Mouse (Mus musculus) C2C12 (cell line): ENCODE results near the gene Sp7. TPM values are rescaled to one million over a fixed set of nuclear protein-coding genes. Genes with fewer than 3 reads are reported as not detected.
A peak's percentile ranks its signal among the peaks of the same experiment; 100 is the strongest.
"Not testable (repeated sequence)": the region's sequence is repeated elsewhere in the genome, so short reads cannot be mapped to it uniquely, and the experiment has no call there.

Experiments
- H3K27me3 ChIP-seq: one replicate; pipeline ENCODE4 v1.6.1; 2011; ENCODE audit not compliant: control insufficient read depth, insufficient read depth, insufficient read length
- H3K36me3 ChIP-seq: one replicate; pipeline ENCODE4 v1.6.1; 2011; ENCODE audit not compliant: control insufficient read depth, insufficient read depth
- H3K4me3 ChIP-seq: one replicate; pipeline ENCODE4 v1.5.1; 2011; ENCODE audit warnings: mild to moderate bottlenecking, control low read depth; ENCODE audit not compliant: poor library complexity, insufficient read depth, severe bottlenecking
- H3K79me2 ChIP-seq: one replicate; pipeline ENCODE4 v1.6.1; 2011; ENCODE audit not compliant: control insufficient read depth, insufficient read depth
- H3K79me3 ChIP-seq: one replicate; pipeline ENCODE4 v1.6.1; 2011; ENCODE audit warnings: low read depth, control low read depth
- H3ac ChIP-seq: one replicate; pipeline ENCODE3; 2011; ENCODE audit warnings: low read depth; ENCODE audit not compliant: control insufficient read depth, insufficient read length
- CEBPB ChIP-seq: IDR thresholded peaks from one replicate; pipeline ENCODE4 v1.6.1; 2011; ENCODE audit warnings: low read depth, mild to moderate bottlenecking, control low read depth, moderate library complexity
- CTCF ChIP-seq: IDR thresholded peaks from one replicate; pipeline ENCODE4 v1.5.1; 2011; ENCODE audit not compliant: control insufficient read depth, insufficient read depth, insufficient read length
- FOSL1 ChIP-seq: IDR thresholded peaks from one replicate; pipeline ENCODE4 v1.8.0; 2011; ENCODE audit warnings: mild to moderate bottlenecking, low read length; ENCODE audit not compliant: poor library complexity, insufficient read depth, severe bottlenecking
- MAX ChIP-seq: IDR thresholded peaks from one replicate; pipeline ENCODE4 v1.6.1; 2011; ENCODE audit warnings: mild to moderate bottlenecking, control low read depth
- MYOD1 ChIP-seq: IDR thresholded peaks from one replicate; pipeline ENCODE4 v1.6.1; 2011; ENCODE audit warnings: low read depth; ENCODE audit not compliant: control insufficient read depth, insufficient read length
- MYOG ChIP-seq: IDR thresholded peaks from one replicate; pipeline ENCODE4 v1.6.1; 2011; ENCODE audit not compliant: control insufficient read depth, insufficient read length; ENCODE audit errors: extremely low read depth
- USF1 ChIP-seq: IDR thresholded peaks from one replicate; pipeline ENCODE4 v1.6.1; 2011; ENCODE audit warnings: low read depth, mild to moderate bottlenecking, control low read depth, moderate library complexity
- polyA plus RNA-seq: library from polyadenylated mRNA; unstranded; fragments of >200 nt; fragmentation: generic; extraction: Trizol; gene quantifications from one replicate; pipeline ENCODE4 v1.2.1, GENCODE M21; 2012; ENCODE audit warnings: missing spikeins

Gene Sp7
- polyA plus RNA-seq, 1 experiment: 10.8 TPM

DNA sequence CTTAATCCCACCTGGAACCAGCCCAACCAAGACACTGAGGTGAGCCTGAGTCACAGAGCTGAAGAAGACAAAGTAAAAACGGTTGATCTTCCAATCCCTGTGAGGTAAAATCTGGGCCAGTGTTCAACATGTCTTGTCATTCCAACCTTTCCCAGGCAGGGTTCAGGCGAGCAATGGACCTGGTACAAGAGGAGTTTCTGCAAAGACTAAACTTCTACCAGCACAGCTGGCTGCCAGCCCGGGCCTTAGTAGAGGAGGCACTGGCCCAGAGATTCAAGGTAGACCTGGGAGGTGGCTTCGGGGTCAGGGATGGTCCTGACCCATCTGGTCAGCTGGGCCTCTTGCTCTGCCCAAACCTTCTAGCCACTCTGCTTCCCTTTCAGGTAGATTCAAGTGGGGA is 30.0 kb downstream of the Sp7 start:
- H3K27me3 ChIP-seq: no peaks in the 10 kb centered on the region
- TF ChIP-seq CTCF: no peak
- TF ChIP-seq MYOD1: no peak
- TF ChIP-seq CEBPB: no peak
- H3ac ChIP-seq: no peak overlapping the region
- H3K4me3 ChIP-seq: no peak overlapping the region
- peaks cover 23% of the 10 kb centered on the region for H3K79me3 ChIP-seq
- peaks cover 27% of the 10 kb centered on the region for H3K79me2 ChIP-seq
- peaks cover 90% of the 10 kb centered on the region for H3K36me3 ChIP-seq

DNA sequence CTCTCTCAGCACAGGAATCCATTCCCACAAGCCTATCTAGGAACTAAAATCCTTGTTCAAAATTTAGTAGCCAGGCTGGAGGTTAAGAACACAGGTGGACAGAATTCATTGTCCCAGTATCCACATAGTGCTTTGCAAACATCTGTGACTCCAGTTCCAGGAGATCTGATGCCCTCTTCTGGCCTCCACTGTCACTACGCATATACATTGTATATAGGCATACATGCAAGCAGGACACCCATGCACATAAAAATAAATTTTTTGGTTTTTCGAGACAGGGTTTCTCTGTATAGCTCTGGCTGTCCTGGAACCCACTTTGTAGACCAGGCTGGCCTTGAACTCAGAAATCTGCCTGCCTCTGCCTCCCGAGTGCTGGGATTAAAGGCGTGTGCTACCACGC is 31.1 kb downstream of the Sp7 start:
- peaks cover 25% of the 10 kb centered on the region for H3K79me3 ChIP-seq
- peaks cover 31% of the 10 kb centered on the region for H3K79me2 ChIP-seq
- peak; percentile 18 for TF ChIP-seq MAX
- not testable (repeated sequence) for H3K4me3 ChIP-seq, H3ac ChIP-seq, H3K27me3 ChIP-seq
- H3K36me3 ChIP-seq: peaks cover 80% of the 10 kb centered on the region

DNA sequence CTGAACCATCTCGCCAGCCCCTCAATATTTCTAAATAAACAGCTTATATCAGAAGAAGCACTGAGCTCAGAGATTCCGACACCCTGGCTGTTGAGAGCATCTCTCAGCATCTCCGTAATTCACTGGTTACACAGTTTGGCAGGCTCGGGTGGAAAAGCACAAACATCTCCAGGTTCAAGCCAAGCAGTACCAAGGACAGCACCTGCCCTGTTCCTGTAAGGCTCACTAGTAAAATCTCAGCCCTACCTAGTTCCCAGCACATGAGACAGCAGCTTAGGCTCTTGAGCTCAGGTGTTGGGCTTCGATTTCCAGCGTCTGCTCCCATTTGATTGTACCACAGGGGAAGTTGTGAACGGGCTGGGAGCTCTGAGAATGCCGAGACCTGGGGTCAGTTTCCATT is 31.7 kb downstream of the Sp7 start:
- Histone ChIP-seq H3K4me3 (no peak overlapping the region), H3K79me2 (peaks cover 31% of the 10 kb centered on the region), H3K27me3 (no peaks in the 10 kb centered on the region), H3ac (no peak overlapping the region), H3K36me3 (peaks cover 79% of the 10 kb centered on the region), H3K79me3 (peaks cover 25% of the 10 kb centered on the region)
- TF ChIP-seq MYOD1: no peak
- TF ChIP-seq MYOG: no peak
- no peak for TF ChIP-seq CTCF
- TF ChIP-seq FOSL1: no peak
- TF ChIP-seq USF1: no peak
- TF ChIP-seq CEBPB: no peak
- no peak for TF ChIP-seq MAX

DNA sequence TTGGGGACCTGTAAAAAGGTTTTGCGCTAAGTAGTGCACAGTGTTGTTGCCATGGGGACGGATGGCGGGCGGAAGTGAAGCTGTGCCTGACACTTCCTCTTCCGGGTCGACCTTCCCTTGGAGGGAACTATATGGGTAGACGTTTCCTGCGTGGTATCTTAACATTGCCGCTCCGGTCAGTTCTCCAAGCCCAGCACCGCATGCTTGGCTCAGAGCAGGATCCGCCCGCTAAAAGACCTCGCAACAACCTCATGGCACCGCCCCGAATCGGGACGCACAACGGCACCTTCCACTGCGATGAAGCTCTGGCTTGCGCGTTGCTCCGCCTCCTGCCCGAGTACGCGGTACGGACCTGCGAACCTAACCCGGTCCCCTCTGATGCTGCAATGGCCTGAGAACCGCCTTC is 35.4 kb downstream of the Sp7 start, which contains the start of gene Myg1:
TSS of gene Myg1 (plus strand) at position 100 of the 406 bp plus-strand sequence.
- H3K4me3 ChIP-seq: peak within 1 kb of the TSS; percentile 64
- peaks cover 66% of the 10 kb centered on the region for H3K36me3 ChIP-seq
- peaks cover 50% of the 10 kb centered on the region for H3K79me2 ChIP-seq
- H3ac ChIP-seq: peak within 1 kb of the TSS; percentile 64
- H3K79me3 ChIP-seq: peaks cover 34% of the 10 kb centered on the region
- no peaks in the 10 kb centered on the region for H3K27me3 ChIP-seq
- TF ChIP-seq MYOD1: no peak
- peak; percentile 96 for TF ChIP-seq MAX

DNA sequence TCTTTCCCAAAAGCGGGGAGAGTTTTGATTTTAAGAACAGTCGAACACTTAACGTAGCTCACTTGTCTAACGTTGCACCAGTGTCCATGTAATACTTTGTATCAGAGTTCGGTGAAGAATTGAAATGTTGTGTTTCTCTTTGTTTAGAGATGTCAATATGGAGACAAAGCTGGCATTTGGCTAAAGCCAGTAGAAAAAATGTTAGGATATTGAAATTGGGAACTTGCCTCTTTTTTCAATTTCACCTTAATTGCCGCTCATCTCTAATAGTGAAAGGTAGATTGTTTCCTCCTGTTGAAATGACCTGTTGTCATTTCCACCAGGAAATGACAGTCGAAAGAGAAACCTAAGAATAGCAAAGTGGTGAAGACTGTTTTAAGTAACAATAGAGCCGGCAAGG is 40.1 kb downstream of the Sp7 start:
- TF ChIP-seq FOSL1 (no peak), USF1 (no peak), CEBPB (no peak), MAX (no peak), MYOD1 (no peak), MYOG (no peak), CTCF (no peak)
- Histone ChIP-seq H3K36me3 (peaks cover 54% of the 10 kb centered on the region), H3K79me2 (peaks cover 29% of the 10 kb centered on the region), H3ac (peak overlapping the region; percentile 79), H3K27me3 (no peaks in the 10 kb centered on the region), H3K4me3 (peak overlapping the region; percentile 90), H3K79me3 (peaks cover 12% of the 10 kb centered on the region)

DNA sequence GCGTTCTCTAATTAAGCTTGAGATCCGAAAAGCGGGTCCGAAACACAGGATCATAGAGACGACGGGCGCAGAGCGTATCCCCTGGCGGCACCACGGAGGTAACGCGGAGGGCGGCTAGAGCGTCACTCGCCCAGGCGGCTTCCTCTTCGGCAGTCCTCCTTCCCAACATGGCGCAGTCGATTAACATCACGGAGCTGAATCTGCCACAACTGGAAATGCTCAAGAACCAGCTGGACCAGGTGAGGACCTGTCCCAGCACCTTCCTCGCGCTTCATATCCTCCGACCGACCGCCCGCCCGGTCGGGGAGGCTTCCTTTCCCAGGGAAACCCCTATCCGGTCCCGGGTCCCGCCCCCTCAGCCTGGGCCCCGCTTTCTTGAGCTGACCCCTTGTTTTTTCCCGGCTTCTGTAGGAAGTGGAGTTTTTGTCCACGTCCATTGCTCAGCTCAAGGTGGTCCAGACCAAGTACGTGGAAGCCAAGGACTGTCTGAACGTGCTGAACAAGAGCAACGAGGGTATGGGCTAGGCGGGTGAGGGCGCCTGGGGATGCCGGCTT is 40.9 kb downstream of the Sp7 start, which contains the start of gene Pfdn5:
TSS of gene Pfdn5 (plus strand) at position 95 of the 555 bp plus-strand sequence.
- TF ChIP-seq FOSL1: no peak
- peak; percentile 55 for TF ChIP-seq MAX
- TF ChIP-seq MYOD1: no peak
- Histone ChIP-seq H3K4me3 (peak within 1 kb of the TSS; percentile 90), H3K36me3 (peaks cover 62% of the 10 kb centered on the region), H3ac (peak within 1 kb of the TSS; percentile 79), H3K79me3 (peaks cover 11% of the 10 kb centered on the region), H3K79me2 (peaks cover 26% of the 10 kb centered on the region), H3K27me3 (no peaks in the 10 kb centered on the region)
